Mouse (Mus musculus) cerebellum, adult 2 months (tissue): ENCODE results near the gene Akap4.

Source experiments
- CTCF ChIP-seq: fragments of 200-500 bp; IDR thresholded peaks from 2 replicates; pipeline ENCODE4 v1.5.1; 2011; ENCODE audit warnings: low read depth, mild to moderate bottlenecking, control low read depth, low read length, moderate library complexity, borderline replicate concordance; ENCODE audit not compliant: insufficient read depth
- POLR2A ChIP-seq: fragments of 200-500 bp; IDR thresholded peaks from 2 replicates; pipeline ENCODE4 v1.6.1; 2011; ENCODE audit warnings: low read length, control low read depth, borderline replicate concordance; ENCODE audit not compliant: insufficient read depth

- TF ChIP-seq CTCF (no peak), POLR2A (no peak)
These were observed 3.2 kb upstream of the Akap4 start for GRCm38 (mm10) chrX:7064109-7064508.
